Mouse (Mus musculus) C2C12 (cell line): ENCODE data around the gene Slc25a39.

Experiments used
- CTCF ChIP-seq: IDR thresholded peaks from one replicate; pipeline ENCODE4 v1.5.1; 2011; ENCODE audit not compliant: control insufficient read depth, insufficient read depth, insufficient read length
- MYOG ChIP-seq: IDR thresholded peaks from one replicate; pipeline ENCODE4 v1.6.1; 2011; ENCODE audit not compliant: control insufficient read depth, insufficient read length; ENCODE audit errors: extremely low read depth

- TF ChIP-seq MYOG (no peak), CTCF (no peak)
Observed at GRCm38 (mm10) chr11:102395250-102395649, 12.5 kb downstream of the Slc25a39 start.
